Mouse (Mus musculus): ENCODE data around the gene Olfr107. TPM values are rescaled to one million over a fixed set of nuclear protein-coding genes. Genes with fewer than 3 reads are reported as not detected.

Gene Olfr107
- polyA plus RNA-seq (2012; fragmentation: generic; extraction: Trizol): not detected

DNA sequence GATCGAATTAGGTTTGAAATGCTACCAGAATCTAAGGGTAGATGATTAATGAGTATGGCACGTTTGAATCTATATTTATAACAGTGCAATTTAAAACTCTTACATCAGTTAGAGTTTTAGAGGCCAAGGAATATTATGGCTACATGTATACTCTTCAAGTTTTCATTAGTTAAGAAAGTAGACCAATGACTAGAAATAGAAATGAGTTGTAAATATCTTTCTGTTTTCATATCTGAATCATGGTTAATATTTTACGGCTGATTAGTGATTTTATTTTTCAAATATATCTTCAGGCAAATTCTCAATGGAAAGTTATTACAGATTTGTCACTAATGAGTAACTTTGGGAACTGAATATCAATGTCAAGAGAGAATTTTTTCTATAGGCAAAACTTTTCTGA is at the start of gene Olfr107:
Olfr107 (plus strand) TSS at position 301 of the 400 bp plus-strand sequence.

DNA sequence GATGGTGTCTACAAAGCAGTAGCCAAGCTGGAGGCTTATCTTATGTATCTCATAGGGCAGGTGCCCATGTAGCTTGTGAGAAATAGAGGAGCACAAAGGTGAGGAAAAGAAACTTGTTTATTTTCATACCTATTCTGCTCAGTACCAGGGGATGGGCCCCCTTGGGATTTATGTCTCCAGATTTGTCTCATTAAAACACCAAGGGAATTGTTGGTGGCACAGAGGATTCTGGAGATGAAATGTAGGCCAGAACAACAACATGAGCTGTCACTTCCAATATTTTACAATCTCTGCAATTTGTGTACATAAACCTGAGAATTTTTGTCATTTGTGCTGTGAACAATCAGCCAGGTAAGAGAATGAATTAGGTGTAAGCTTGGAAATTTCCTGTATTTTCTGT is 39.7 kb upstream of the Olfr107 start, which contains the start of gene Olfr104-ps:
Olfr104-ps (plus strand) TSS at position 301 of the 400 bp plus-strand sequence.

DNA sequence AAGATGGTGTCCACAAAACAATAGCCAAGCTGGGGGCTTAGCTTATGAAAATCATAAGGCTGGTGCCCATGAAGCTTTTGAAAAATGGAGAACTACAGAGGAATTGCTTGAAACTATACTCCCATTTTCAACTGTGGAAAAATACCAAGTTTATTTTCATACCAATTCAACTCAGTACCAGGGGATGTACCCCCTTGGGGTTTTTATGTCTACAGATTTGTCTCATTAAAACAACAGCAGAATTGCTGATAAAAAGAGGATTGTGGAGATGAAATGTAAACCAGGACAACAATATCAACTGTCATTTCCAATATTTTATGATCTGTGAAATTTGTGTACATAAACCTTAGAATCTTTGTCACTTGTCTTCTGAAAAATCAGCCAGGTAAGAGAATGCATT is 20.3 kb upstream of the Olfr107 start, which contains the start of gene Olfr105-ps:
Olfr105-ps (plus strand) TSS at position 301 of the 400 bp plus-strand sequence.

DNA sequence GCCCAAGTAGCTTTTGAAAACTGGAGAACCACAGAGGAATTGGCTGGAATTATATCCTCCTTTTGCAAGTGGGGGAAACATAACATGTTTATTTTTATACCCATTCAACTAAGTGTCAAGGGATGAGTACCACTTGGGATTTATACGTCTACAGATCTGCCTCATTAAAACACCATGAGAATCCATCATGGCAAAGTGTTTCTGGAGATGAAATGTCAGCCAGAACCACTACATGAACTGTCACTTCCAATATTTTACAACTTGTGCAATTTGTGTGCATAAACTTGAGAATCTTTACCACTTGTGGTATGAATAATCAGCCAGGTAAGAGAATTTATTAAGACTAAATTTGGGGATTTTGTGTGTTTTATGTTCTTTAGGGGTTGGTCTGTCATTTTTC is 8.9 kb upstream of the Olfr107 start, which contains the start of gene Olfr106-ps:
Olfr106-ps (plus strand) TSS at position 301 of the 400 bp plus-strand sequence.

DNA sequence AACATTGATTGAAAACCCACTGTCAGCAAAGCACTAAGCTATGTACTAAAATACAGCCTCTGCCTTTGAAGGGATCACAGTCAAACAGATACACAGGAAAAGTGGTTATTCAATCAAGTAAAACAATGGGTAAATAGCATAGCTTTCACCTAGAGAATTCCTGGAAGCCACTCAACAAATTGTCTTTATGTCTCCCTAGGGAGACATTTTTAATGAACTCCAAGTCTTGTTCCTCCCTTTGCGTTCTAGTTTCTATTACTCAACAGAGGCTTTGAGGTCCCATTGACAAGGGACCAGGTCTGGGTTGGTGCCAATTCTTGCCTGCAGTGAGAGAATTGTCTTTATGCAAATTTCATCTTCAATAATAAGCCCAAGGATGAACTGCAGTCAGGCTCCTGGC is 46.2 kb downstream of the Olfr107 start, which contains the start of gene Olfr108:
Olfr108 (plus strand) TSS at position 301 of the 400 bp plus-strand sequence.

Other genes with a start within 250 kb of the Olfr107 start
- gene Olfr93, start 237.7 kb upstream of the Olfr107 start, polyA plus RNA-seq (2012; fragmentation: generic; extraction: Trizol): not detected
- gene Ubd, start 205.3 kb upstream of the Olfr107 start, polyA plus RNA-seq (2012; fragmentation: generic; extraction: Trizol): under 1 TPM in 1 of 2 experiments, not detected in 1; 0.34 TPM
- not detected for gene Olfr94, start 198.2 kb upstream of the Olfr107 start, polyA plus RNA-seq (2012; fragmentation: generic; extraction: Trizol)
- not detected for gene Olfr95, start 186.1 kb upstream of the Olfr107 start, polyA plus RNA-seq (2012; fragmentation: generic; extraction: Trizol)
- not detected for gene Olfr96, start 179.1 kb upstream of the Olfr107 start, polyA plus RNA-seq (2012; fragmentation: generic; extraction: Trizol)
- not detected for gene Olfr97, start 161.9 kb upstream of the Olfr107 start, polyA plus RNA-seq (2012; fragmentation: generic; extraction: Trizol)
- gene Olfr98, start 135.5 kb upstream of the Olfr107 start, polyA plus RNA-seq (2012; fragmentation: generic; extraction: Trizol): not detected
- gene H2-M3, start 129.0 kb upstream of the Olfr107 start, polyA plus RNA-seq (2012; fragmentation: generic; extraction: Trizol): 1 to 10 TPM in 1 of 2 experiments, under 1 TPM in 1; 0.35 to 4.0 TPM
- not detected for gene Olfr99, start 115.8 kb upstream of the Olfr107 start, polyA plus RNA-seq (2012; fragmentation: generic; extraction: Trizol)
- gene Olfr101, start 94.9 kb upstream of the Olfr107 start, polyA plus RNA-seq (2012; fragmentation: generic; extraction: Trizol): not detected
- not detected for gene Olfr102, start 82.2 kb upstream of the Olfr107 start, polyA plus RNA-seq (2012; fragmentation: generic; extraction: Trizol)
- not detected for gene Olfr103, start 59.5 kb upstream of the Olfr107 start, polyA plus RNA-seq (2012; fragmentation: generic; extraction: Trizol)
- gene Olfr104-ps, start 39.6 kb upstream of the Olfr107 start, polyA plus RNA-seq (2012; fragmentation: generic; extraction: Trizol): not detected
- not detected for gene Olfr105-ps, start 20.2 kb upstream of the Olfr107 start, polyA plus RNA-seq (2012; fragmentation: generic; extraction: Trizol)
- gene Olfr106-ps, start 8.8 kb upstream of the Olfr107 start, polyA plus RNA-seq (2012; fragmentation: generic; extraction: Trizol): not detected
- not detected for gene Olfr108, start 46.3 kb downstream of the Olfr107 start, polyA plus RNA-seq (2012; fragmentation: generic; extraction: Trizol)
- gene Olfr109, start 59.7 kb downstream of the Olfr107 start, polyA plus RNA-seq (2012; fragmentation: generic; extraction: Trizol): not detected
- gene H2-M2, start 84.3 kb downstream of the Olfr107 start, polyA plus RNA-seq (2012; fragmentation: generic; extraction: Trizol): not detected
- gene Olfr110, start 93.2 kb downstream of the Olfr107 start, polyA plus RNA-seq (2012; fragmentation: generic; extraction: Trizol): not detected
- not detected for gene Olfr111, start 108.8 kb downstream of the Olfr107 start, polyA plus RNA-seq (2012; fragmentation: generic; extraction: Trizol)
- gene Olfr112, start 170.2 kb downstream of the Olfr107 start, polyA plus RNA-seq (2012; fragmentation: generic; extraction: Trizol): not detected
- gene Olfr113, start 178.4 kb downstream of the Olfr107 start, polyA plus RNA-seq (2012; fragmentation: generic; extraction: Trizol): not detected
- gene Olfr114, start 193.5 kb downstream of the Olfr107 start, polyA plus RNA-seq (2012; fragmentation: generic; extraction: Trizol): not detected
- gene Olfr115, start 227.9 kb downstream of the Olfr107 start, polyA plus RNA-seq (2012; fragmentation: generic; extraction: Trizol): not detected
- not detected for gene Olfr116, start 228.0 kb downstream of the Olfr107 start, polyA plus RNA-seq (2012; fragmentation: generic; extraction: Trizol)

All from C3H10T1/2 (cell line).